Mouse (Mus musculus): ENCODE results near the gene Prtn3.

Prtn3 gene

GRCm38 (mm10) chr10:79927324-79928029 is 53.2 kb downstream of the Prtn3 start:
- DNase-seq (ENCODE audit: low spot score in 2 of 2): peak; percentile 63

- DNase-seq (ENCODE audit: low spot score in 2 of 2): no peak
These were observed 53.9 kb downstream of the Prtn3 start for GRCm38 (mm10) chr10:79928030-79928694.

GRCm38 (mm10) chr10:79928907-79929701 is 54.8 kb downstream of the Prtn3 start:
- DNase-seq (ENCODE audit: low spot score in 2 of 2): no peak

GRCm38 (mm10) chr10:79929967-79930825 is 55.9 kb downstream of the Prtn3 start:
- DNase-seq (ENCODE audit: low spot score in 2 of 2): no peak

GRCm38 (mm10) chr10:79930826-79931186 is 56.5 kb downstream of the Prtn3 start:
- DNase-seq (ENCODE audit: low spot score in 2 of 2): no peak

- DNase-seq (ENCODE audit: low spot score in 2 of 2): no peak
These were observed 57.5 kb downstream of the Prtn3 start for GRCm38 (mm10) chr10:79931797-79932196.

GRCm38 (mm10) chr10:79932736-79933135 is 58.5 kb downstream of the Prtn3 start:
- no peak for DNase-seq (ENCODE audit: low spot score in 2 of 2)

All from right cerebral cortex, adult 2 months (tissue).